Mouse (Mus musculus) small intestine, adult 2 months (tissue): ENCODE measurements around the gene Odf2l.

Experiments used
- CTCF ChIP-seq: fragments of 200-500 bp; IDR thresholded peaks from 2 replicates; pipeline ENCODE4 v1.5.1; 2012; ENCODE audit warnings: low read depth, mild to moderate bottlenecking, control low read depth, inconsistent platforms, low read length, moderate library complexity, mixed read lengths; ENCODE audit not compliant: insufficient replicate concordance, insufficient read length; ENCODE audit errors: extremely low read depth
- POLR2A ChIP-seq: fragments of 200-500 bp; IDR thresholded peaks from 2 replicates; pipeline ENCODE4 v1.6.1; 2012; ENCODE audit warnings: low read depth, mild to moderate bottlenecking, control low read depth, inconsistent platforms, low read length, moderate library complexity

DNA sequence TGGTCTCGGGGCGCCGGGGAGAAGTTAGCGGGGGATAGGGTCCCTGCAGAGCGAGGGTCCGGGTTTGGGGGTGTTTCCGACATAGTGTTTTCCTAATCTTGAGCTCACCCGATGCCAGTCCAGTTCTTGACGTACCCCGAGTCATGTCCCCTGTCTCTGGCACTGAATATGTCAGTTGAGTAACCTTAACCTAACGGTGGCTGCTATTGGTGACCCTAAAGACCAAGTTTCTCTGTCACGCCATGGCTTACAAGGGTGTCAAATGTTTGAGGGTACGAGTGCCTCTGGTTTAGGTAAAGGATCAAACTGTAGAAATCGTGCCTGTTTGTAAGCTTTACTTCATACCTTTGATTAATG, 592 bp downstream of the Odf2l start:
- TF ChIP-seq POLR2A (no peak), CTCF (no peak)
